Mouse (Mus musculus): ENCODE results near the gene Glra4.

DNA sequence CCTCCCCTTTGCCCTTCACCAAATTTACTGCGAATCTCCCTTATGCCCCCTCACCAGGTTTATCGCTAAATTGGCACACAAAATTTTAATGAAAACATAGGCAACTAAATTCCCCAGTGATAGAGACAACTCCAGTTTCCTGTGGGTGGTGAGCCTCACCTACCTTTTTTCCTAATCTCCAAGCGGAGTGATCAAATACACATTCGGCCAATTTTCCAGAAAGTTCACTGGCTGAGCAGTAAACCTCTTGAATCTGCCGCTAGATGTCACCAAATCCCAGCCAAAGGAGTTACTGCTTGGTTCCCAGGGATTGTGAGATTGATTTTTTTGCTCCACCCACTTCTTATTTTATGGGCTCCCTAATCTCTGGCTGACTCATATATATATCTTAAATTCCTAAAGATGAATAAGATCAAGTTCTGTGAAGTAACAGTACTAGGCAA lies 37.3 kb downstream of the Glra4 start:
- TF ChIP-seq CTCF (IDR thresholded peaks at IDR 0.05; ENCODE audit: extremely low read depth, insufficient read depth, insufficient read length, insufficient replicate concordance), result 0 out of 2 replicates have a peak, but pooled peaks have one; percentile 5
- no peak for TF ChIP-seq POLR2A (IDR thresholded peaks at IDR 0.05; ENCODE audit: low read depth, low read length)
